Mouse (Mus musculus) intestine, embryonic 14.5 days (tissue): ENCODE measurements at regions not wholly inside any gene's neighbourhood (a gene's known extent, or its start where the extent isn't known, plus 50 kb on each side); places are given as distances from the start of the nearest gene placed in this dataset.

Experiments used
- ATAC-seq: fragments of 200-750 bp; cut with Nextera tagmentation; replicated peaks from 2 replicates; pipeline ENCODE4 v1.8.0; 2017; ENCODE audit warnings: low read depth, moderate number of reproducible peaks, moderate TSS enrichment, moderate library complexity; ENCODE audit not compliant: low FRiP score, low TSS enrichment
- DNase-seq: peaks from one replicate; pipeline ENCODE4 v3.0.0-alpha.2; 2018; ENCODE audit warnings: low spot score
- H3K27ac ChIP-seq: fragments of 300-500 bp; sonication (generic); 2 replicates; pipeline ENCODE4 v1.5.1; 2014; ENCODE audit warnings: low read depth, mild to moderate bottlenecking, control low read depth
- H3K27me3 ChIP-seq: fragments of 300-500 bp; sonication (generic); replicated peaks from 2 replicates; pipeline ENCODE4 v1.6.1; 2014; ENCODE audit warnings: low read length, control low read depth; ENCODE audit not compliant: control insufficient read depth, insufficient read depth
- H3K36me3 ChIP-seq: fragments of 300-500 bp; sonication (generic); 2 replicates; pipeline ENCODE4 v1.6.1; 2014; ENCODE audit warnings: low read length, control low read depth; ENCODE audit not compliant: control insufficient read depth, insufficient read depth
- H3K4me1 ChIP-seq: fragments of 300-500 bp; sonication (generic); replicated peaks from 2 replicates; pipeline ENCODE4 v1.6.1; 2014; ENCODE audit warnings: low read length, control low read depth, mixed read lengths; ENCODE audit not compliant: control insufficient read depth, insufficient read depth
- H3K4me2 ChIP-seq: fragments of 300-500 bp; sonication (generic); 2 replicates; pipeline ENCODE4 v1.6.1; 2014; ENCODE audit warnings: low read length
- H3K4me3 ChIP-seq: fragments of 300-500 bp; sonication (generic); 2 replicates; pipeline ENCODE4 v1.5.1; 2014; ENCODE audit warnings: low read depth, low read length, control low read depth, mixed read lengths
- H3K9ac ChIP-seq: fragments of 300-500 bp; sonication (generic); 2 replicates; pipeline ENCODE4 v1.6.1; 2014; ENCODE audit warnings: mild to moderate bottlenecking, low read length
- H3K9me3 ChIP-seq: fragments of 300-500 bp; sonication (generic); 2 replicates; pipeline ENCODE4 v1.6.1; 2016; ENCODE audit warnings: low read length, control low read depth; ENCODE audit not compliant: control insufficient read depth
- WGBS: fragments of 180-500 bp; shearing (Covaris S2); extraction: QIAGEN DNeasy Blood & Tissue Kit; methylation state at CpG from one replicate; pipeline ENCODE4 v1.1.7; 2014; 5-methylcytosine and 5-hydroxymethylcytosine counted together

GRCm38 (mm10) chr7:82957208-82957977 is 90.3 kb downstream of the Mex3b start:
- DNase-seq (no peak), ATAC-seq (no peak)
- H3K36me3 ChIP-seq: no peaks in the 10 kb centered on the region
- H3K9ac ChIP-seq: no peak overlapping the region
- WGBS: 56% methylated on average over 20 of the region's 20 CpGs
- no peaks in the 10 kb centered on the region for H3K9me3 ChIP-seq
- H3K27ac ChIP-seq: no peak overlapping the region
- H3K27me3 ChIP-seq: no peaks in the 10 kb centered on the region
- H3K4me1 ChIP-seq: no peaks in the 10 kb centered on the region
- no peak overlapping the region for H3K4me3 ChIP-seq
- no peak overlapping the region; the same call in 1 of the 2 replicates for H3K4me2 ChIP-seq

- ATAC-seq (no peak), DNase-seq (no peak)
- Histone ChIP-seq H3K4me1 (0 out of 2 replicates have a peak, but pooled peaks cover 3% of the 10 kb centered on the region), H3K9me3 (no peaks in the 10 kb centered on the region), H3K27ac (no peak overlapping the region), H3K36me3 (no peaks in the 10 kb centered on the region), H3K9ac (no peak overlapping the region), H3K27me3 (no peaks in the 10 kb centered on the region), H3K4me2 (no peak overlapping the region), H3K4me3 (no peak overlapping the region)
- 82% methylated on average over 1 of the region's 1 CpGs for WGBS
These were observed 103.5 kb downstream of the Mex3b start for GRCm38 (mm10) chr7:82970599-82970998.

- Histone ChIP-seq H3K36me3 (no peaks in the 10 kb centered on the region), H3K4me1 (0 out of 2 replicates have a peak, but pooled peaks cover 3% of the 10 kb centered on the region), H3K4me2 (no peak overlapping the region), H3K9ac (no peak overlapping the region), H3K9me3 (no peaks in the 10 kb centered on the region), H3K27ac (no peak overlapping the region), H3K4me3 (no peak overlapping the region), H3K27me3 (no peaks in the 10 kb centered on the region)
- WGBS: 93% methylated on average over 5 of the region's 5 CpGs
- DNase-seq: no peak
- ATAC-seq: no peak
These were observed 104.1 kb downstream of the Mex3b start for GRCm38 (mm10) chr7:82971244-82971643.

- no peak for ATAC-seq
- 41% methylated on average over 12 of the region's 12 CpGs for whole genome bisulfite sequencing
- Histone ChIP-seq H3K27me3 (no peaks in the 10 kb centered on the region), H3K36me3 (no peaks in the 10 kb centered on the region), H3K4me1 (0 out of 2 replicates have a peak, but pooled peaks cover 3% of the 10 kb centered on the region), H3K4me3 (no peak overlapping the region), H3K4me2 (no peak overlapping the region), H3K9me3 (no peaks in the 10 kb centered on the region), H3K27ac (no peak overlapping the region), H3K9ac (no peak overlapping the region)
- no peak for DNase-seq
These were observed 105.3 kb downstream of the Mex3b start for GRCm38 (mm10) chr7:82972214-82973006.

- no peak for DNase-seq
- Histone ChIP-seq H3K27me3 (no peaks in the 10 kb centered on the region), H3K9me3 (no peaks in the 10 kb centered on the region), H3K9ac (no peak overlapping the region), H3K27ac (no peak overlapping the region), H3K4me2 (no peak overlapping the region), H3K36me3 (no peaks in the 10 kb centered on the region), H3K4me3 (no peak overlapping the region), H3K4me1 (no peaks in the 10 kb centered on the region)
- ATAC-seq: no peak
These were observed 123.6 kb downstream of the Mex3b start for GRCm38 (mm10) chr7:82990708-82991107.

GRCm38 (mm10) chr7:82993136-82993535 is 126.0 kb downstream of the Mex3b start:
- no peaks in the 10 kb centered on the region for H3K36me3 ChIP-seq
- ATAC-seq (no peak), DNase-seq (no peak)
- 56% methylated on average over 5 of the region's 5 CpGs for WGBS
- no peak overlapping the region for H3K9ac ChIP-seq
- H3K27me3 ChIP-seq: no peaks in the 10 kb centered on the region
- H3K4me2 ChIP-seq: no peak overlapping the region
- H3K4me1 ChIP-seq: no peaks in the 10 kb centered on the region
- no peak overlapping the region for H3K4me3 ChIP-seq
- no peak overlapping the region for H3K27ac ChIP-seq
- H3K9me3 ChIP-seq: no peaks in the 10 kb centered on the region

- WGBS: 84% methylated on average over 2 of the region's 2 CpGs
- Histone ChIP-seq H3K4me1 (no peaks in the 10 kb centered on the region), H3K27me3 (no peaks in the 10 kb centered on the region), H3K4me2 (no peak overlapping the region), H3K9me3 (no peaks in the 10 kb centered on the region), H3K36me3 (no peaks in the 10 kb centered on the region), H3K4me3 (no peak overlapping the region), H3K27ac (no peak overlapping the region), H3K9ac (no peak overlapping the region)
- no peak for DNase-seq
- ATAC-seq: no peak
These were observed 131.7 kb downstream of the Mex3b start for GRCm38 (mm10) chr7:82998848-82999247.

GRCm38 (mm10) chr7:83007540-83007939 is 140.4 kb downstream of the Mex3b start:
- no peaks in the 10 kb centered on the region for H3K27me3 ChIP-seq
- 87% methylated on average over 4 of the region's 4 CpGs for WGBS
- H3K27ac ChIP-seq: no peak overlapping the region
- ATAC-seq (no peak), DNase-seq (no peak)
- no peaks in the 10 kb centered on the region for H3K4me1 ChIP-seq
- no peak overlapping the region for H3K9ac ChIP-seq
- H3K4me2 ChIP-seq: no peak overlapping the region
- no peaks in the 10 kb centered on the region for H3K36me3 ChIP-seq
- H3K4me3 ChIP-seq: no peak overlapping the region
- no peaks in the 10 kb centered on the region for H3K9me3 ChIP-seq
